Mouse (Mus musculus) lung, adult 2 months (tissue): ENCODE measurements around the gene Ndufaf2.

Experiments
- CTCF ChIP-seq: fragments of 200-500 bp; IDR thresholded peaks from 2 replicates; pipeline ENCODE4 v1.5.1; 2011; ENCODE audit warnings: mild to moderate bottlenecking, low read length, control low read depth; ENCODE audit not compliant: insufficient read depth
- POLR2A ChIP-seq: fragments of 200-500 bp; IDR thresholded peaks from 2 replicates; pipeline ENCODE4 v1.6.1; 2011; ENCODE audit warnings: low read depth, mild to moderate bottlenecking, control low read depth, low read length, borderline replicate concordance; ENCODE audit errors: extremely low read depth

- TF ChIP-seq CTCF (no peak), POLR2A (no peak)
Observed at GRCm38 (mm10) chr13:108092290-108092689, 66.1 kb downstream of the Ndufaf2 start.
